Mouse (Mus musculus) liver, embryonic 16.5 days (tissue): ENCODE measurements at regions not wholly inside any gene's neighbourhood (a gene's known extent, or its start where the extent isn't known, plus 50 kb on each side); places are given as distances from the start of the nearest gene placed in this dataset.

Source experiments
- ATAC-seq: fragments of 200-750 bp; cut with Nextera tagmentation; 2 replicates; pipeline ENCODE4 v1.8.0; 2017; ENCODE audit warnings: low read depth, mild to moderate bottlenecking, moderate number of reproducible peaks, moderate library complexity
- H3K27ac ChIP-seq: fragments of 300-500 bp; sonication (generic); 2 replicates; pipeline ENCODE4 v1.5.1; 2014; ENCODE audit warnings: mild to moderate bottlenecking, low read length
- H3K27me3 ChIP-seq: fragments of 300-500 bp; sonication (generic); 2 replicates; pipeline ENCODE4 v1.6.1; 2014; ENCODE audit warnings: low read depth, low read length, mixed read lengths; ENCODE audit not compliant: control insufficient read depth, insufficient read depth
- H3K36me3 ChIP-seq: fragments of 300-500 bp; sonication (generic); 2 replicates; pipeline ENCODE4 v1.6.1; 2014; ENCODE audit warnings: mild to moderate bottlenecking; ENCODE audit not compliant: control insufficient read depth, insufficient read depth
- H3K4me1 ChIP-seq: fragments of 300-500 bp; sonication (generic); 2 replicates; pipeline ENCODE4 v1.6.1; 2014; ENCODE audit warnings: low read depth, low read length, mixed read lengths; ENCODE audit not compliant: control insufficient read depth
- H3K4me2 ChIP-seq: fragments of 300-500 bp; sonication (generic); 2 replicates; pipeline ENCODE4 v1.6.1; 2014; ENCODE audit warnings: low read depth, low read length, mixed read lengths
- H3K4me3 ChIP-seq: fragments of 300-500 bp; sonication (generic); 2 replicates; pipeline ENCODE4 v1.5.1; 2014; ENCODE audit warnings: low read depth, mild to moderate bottlenecking, low read length
- H3K9ac ChIP-seq: fragments of 300-500 bp; sonication (generic); 2 replicates; pipeline ENCODE4 v1.6.1; 2014; ENCODE audit warnings: low read depth, low read length
- H3K9me3 ChIP-seq: fragments of 300-500 bp; sonication (generic); replicated peaks from 2 replicates; pipeline ENCODE4 v1.6.1; 2016; ENCODE audit warnings: low read length; ENCODE audit not compliant: control insufficient read depth
- WGBS: fragments of 180-500 bp; shearing (Covaris S2); extraction: QIAGEN DNeasy Blood & Tissue Kit; methylation state at CpG from one replicate; pipeline ENCODE4 v1.1.7; 2014; ENCODE audit not compliant: insufficient replicate concordance; 5-methylcytosine and 5-hydroxymethylcytosine counted together

GRCm38 (mm10) chr13:119150847-119151548 lies 277.4 kb upstream of the Paip1 start:
- ATAC-seq: no peak
- no peaks in the 10 kb centered on the region for H3K9me3 ChIP-seq
- no peaks in the 10 kb centered on the region for H3K27me3 ChIP-seq
- H3K36me3 ChIP-seq: no peaks in the 10 kb centered on the region
- no peaks in the 10 kb centered on the region for H3K4me1 ChIP-seq
- H3K4me3 ChIP-seq: no peak overlapping the region
- H3K9ac ChIP-seq: no peak overlapping the region
- no peak overlapping the region for H3K27ac ChIP-seq
- no peak overlapping the region for H3K4me2 ChIP-seq
- WGBS: 66% methylated on average over 4 of the region's 4 CpGs

GRCm38 (mm10) chr13:119177753-119178152 lies 250.6 kb upstream of the Paip1 start:
- Histone ChIP-seq H3K4me1 (no peaks in the 10 kb centered on the region), H3K27ac (no peak overlapping the region), H3K27me3 (no peaks in the 10 kb centered on the region), H3K4me3 (no peak overlapping the region), H3K4me2 (no peak overlapping the region), H3K36me3 (no peaks in the 10 kb centered on the region), H3K9ac (no peak overlapping the region), H3K9me3 (no peaks in the 10 kb centered on the region)
- WGBS: 31% methylated on average over 4 of the region's 4 CpGs
- ATAC-seq: no peak

- Histone ChIP-seq H3K36me3 (no peaks in the 10 kb centered on the region), H3K9me3 (no peaks in the 10 kb centered on the region), H3K4me3 (no peak overlapping the region), H3K27me3 (no peaks in the 10 kb centered on the region), H3K27ac (no peak overlapping the region), H3K4me1 (no peaks in the 10 kb centered on the region), H3K9ac (no peak overlapping the region), H3K4me2 (no peak overlapping the region)
- ATAC-seq: 0 out of 2 replicates have a peak, but pooled peaks have one; percentile 7
- 56% methylated on average over 5 of the region's 5 CpGs for WGBS
Measured at GRCm38 (mm10) chr13:119178212-119178611, 250.2 kb upstream of the Paip1 start.

DNA sequence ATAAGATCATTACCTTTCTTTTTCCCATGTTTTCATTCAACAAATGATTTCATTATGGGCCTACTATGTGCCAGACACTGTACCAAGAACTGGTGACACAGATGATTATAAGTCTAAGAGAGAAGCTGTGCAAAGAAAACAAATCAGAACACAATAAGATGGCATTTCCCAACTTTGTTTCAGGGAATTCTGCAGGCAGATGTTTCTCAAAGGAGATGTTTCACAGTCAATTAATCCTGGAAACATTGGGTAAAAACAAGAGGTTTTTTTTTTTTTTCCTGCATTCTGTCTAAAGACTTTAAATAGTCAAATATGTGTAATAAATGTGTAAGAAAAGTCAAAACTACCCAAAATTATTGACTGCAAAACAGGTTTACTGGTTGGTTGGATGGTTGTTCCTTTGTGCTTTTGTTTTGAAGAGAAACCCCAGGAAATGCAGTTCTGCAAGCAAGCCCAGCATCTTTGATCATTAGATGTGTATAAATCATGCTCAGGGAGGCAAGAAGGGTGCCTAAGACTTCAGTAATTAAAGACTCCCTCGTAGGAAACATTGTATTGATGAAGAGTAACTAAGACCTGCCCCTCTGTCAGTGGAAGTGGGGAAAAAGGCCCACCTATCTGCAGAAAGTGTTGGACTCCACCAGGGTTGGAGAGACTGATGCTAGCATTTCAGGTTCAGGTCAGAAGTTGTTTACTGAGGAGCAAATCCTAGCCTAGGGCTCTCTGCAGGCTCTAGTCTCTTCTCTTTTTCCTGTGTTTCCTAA lies 249.1 kb upstream of the Paip1 start:
- no peak for ATAC-seq
- 15% methylated on average over 1 of the region's 1 CpGs for WGBS

GRCm38 (mm10) chr13:119184322-119184877 lies 244.0 kb upstream of the Paip1 start:
- H3K9me3 ChIP-seq: no peaks in the 10 kb centered on the region
- H3K4me2 ChIP-seq: no peak overlapping the region
- WGBS: 77% methylated on average over 6 of the region's 6 CpGs
- 0 out of 2 replicates have a peak, but pooled peaks have one; percentile 27 for ATAC-seq
- H3K27ac ChIP-seq: no peak overlapping the region
- no peaks in the 10 kb centered on the region for H3K27me3 ChIP-seq
- H3K4me1 ChIP-seq: no peaks in the 10 kb centered on the region
- no peaks in the 10 kb centered on the region for H3K36me3 ChIP-seq
- no peak overlapping the region for H3K4me3 ChIP-seq
- H3K9ac ChIP-seq: no peak overlapping the region

More for the DNA sequence above, 249.1 kb upstream of the Paip1 start:
- Histone ChIP-seq H3K9ac (no peak overlapping the region), H3K4me2 (no peak overlapping the region), H3K36me3 (no peaks in the 10 kb centered on the region), H3K9me3 (no peaks in the 10 kb centered on the region), H3K4me3 (no peak overlapping the region), H3K4me1 (no peaks in the 10 kb centered on the region), H3K27me3 (no peaks in the 10 kb centered on the region), H3K27ac (no peak overlapping the region)

DNA sequence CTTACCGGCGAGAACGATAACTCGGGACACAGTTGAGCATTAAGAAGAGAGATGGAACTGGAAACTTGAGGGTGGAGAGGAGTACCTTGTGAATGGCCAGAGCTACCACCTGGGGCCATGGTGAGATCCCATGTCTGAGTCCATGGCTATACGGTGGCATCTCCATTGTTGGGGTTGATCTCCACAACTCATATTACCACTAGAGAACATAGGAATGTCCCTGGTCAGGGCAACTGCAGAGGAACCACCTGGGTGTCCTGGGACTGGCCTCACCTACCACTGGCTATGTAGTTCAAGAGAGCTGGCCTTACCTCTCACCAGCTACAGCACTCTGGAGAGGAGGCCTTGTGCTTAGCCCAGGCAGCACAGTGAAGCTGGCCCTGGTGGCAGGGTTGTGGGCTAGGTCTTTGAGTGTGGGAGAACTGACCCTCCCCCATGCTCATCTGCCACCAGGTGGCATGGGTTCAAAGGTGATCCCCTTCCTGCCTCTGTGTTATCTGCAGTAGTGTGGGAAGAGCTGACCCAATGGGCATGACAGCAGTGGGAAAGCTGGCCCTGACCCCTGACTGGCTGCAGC lies 242.7 kb upstream of the Paip1 start:
- no peak for ATAC-seq

GRCm38 (mm10) chr13:119231556-119231955 lies 196.8 kb upstream of the Paip1 start:
- Histone ChIP-seq H3K4me1 (peaks cover 20% of the 10 kb centered on the region), H3K27ac (peak overlapping the region; percentile 70; the same call in 1 of the 2 replicates), H3K9me3 (no peaks in the 10 kb centered on the region), H3K36me3 (no peaks in the 10 kb centered on the region), H3K4me2 (no peak overlapping the region), H3K27me3 (no peaks in the 10 kb centered on the region), H3K4me3 (no peak overlapping the region), H3K9ac (no peak overlapping the region)
- WGBS: 73% methylated on average over 11 of the region's 11 CpGs
- no peak for ATAC-seq

More for the DNA sequence above, 242.7 kb upstream of the Paip1 start:
- Histone ChIP-seq H3K4me2 (no peak overlapping the region), H3K9me3 (no peaks in the 10 kb centered on the region), H3K9ac (no peak overlapping the region), H3K27ac (no peak overlapping the region), H3K27me3 (no peaks in the 10 kb centered on the region), H3K4me1 (no peaks in the 10 kb centered on the region), H3K4me3 (no peak overlapping the region), H3K36me3 (no peaks in the 10 kb centered on the region)
- 69% methylated on average over 5 of the region's 5 CpGs for whole genome bisulfite sequencing

GRCm38 (mm10) chr13:119232100-119233029 lies 196.0 kb upstream of the Paip1 start:
- WGBS: 24% methylated on average over 8 of the region's 8 CpGs

More at GRCm38 (mm10) chr13:119232100-119233029, 196.0 kb upstream of the Paip1 start:
- peak; percentile 97 for ATAC-seq
- Histone ChIP-seq H3K9ac (peak overlapping the region; percentile 11; the same call in 1 of the 2 replicates), H3K4me1 (peaks cover 20% of the 10 kb centered on the region), H3K36me3 (no peaks in the 10 kb centered on the region), H3K9me3 (no peaks in the 10 kb centered on the region), H3K27me3 (no peaks in the 10 kb centered on the region), H3K4me2 (peak overlapping the region; percentile 47), H3K4me3 (no peak overlapping the region), H3K27ac (peak overlapping the region; percentile 88)
